Mouse (Mus musculus): ENCODE measurements around the gene Rpl10a. TPM values are rescaled to one million over a fixed set of nuclear protein-coding genes. Genes with fewer than 3 reads are reported as not detected.
"Not testable (repeated sequence)": the region's sequence is repeated elsewhere in the genome, so short reads cannot be mapped to it uniquely, and the experiment has no call there.

Gene Rpl10a
- total RNA-seq, 2 experiments from 2014 or later, result 364 to 390 TPM

DNA sequence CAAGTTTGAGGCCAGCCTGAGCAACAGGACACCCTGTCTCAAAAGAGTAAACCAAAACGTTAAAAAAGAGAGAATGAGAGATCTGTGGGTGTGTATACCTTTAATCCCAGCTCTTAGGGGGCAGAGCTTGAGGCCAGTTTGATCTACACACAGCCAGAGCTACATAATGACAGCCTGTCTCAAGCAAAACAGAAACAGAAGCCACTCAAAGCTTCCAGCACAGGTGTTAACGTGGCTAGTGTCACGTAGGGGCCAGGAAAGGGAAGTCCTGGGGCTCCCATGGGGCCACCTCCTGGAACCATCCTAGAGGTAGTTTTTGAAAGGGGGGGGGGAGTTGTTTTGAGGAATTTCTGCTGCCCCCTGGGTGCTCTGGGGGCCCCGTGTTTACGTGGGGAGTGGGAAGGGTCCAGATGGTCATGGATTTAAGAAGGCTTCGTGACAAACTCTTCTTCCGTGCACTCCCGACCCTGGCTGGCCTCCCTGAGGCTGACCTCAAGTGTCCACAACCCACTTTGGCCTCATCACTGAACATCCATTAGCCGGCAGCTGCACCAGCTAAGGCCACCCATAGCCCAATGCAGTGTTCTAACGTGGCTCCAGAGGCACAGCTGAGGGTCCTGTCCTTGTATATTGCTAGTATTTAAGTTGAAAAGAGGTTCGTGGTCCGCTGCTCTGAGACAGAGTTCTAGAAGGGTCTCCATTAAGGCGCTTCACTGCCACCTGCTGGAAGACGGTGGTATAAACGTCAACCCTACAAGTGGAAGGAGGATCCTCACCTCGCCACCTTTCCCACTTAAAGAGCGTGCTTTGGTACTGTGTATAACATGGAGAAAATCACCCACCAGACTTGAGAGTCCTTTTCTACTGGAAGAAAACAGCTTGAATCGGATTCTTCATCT is 19.7 kb upstream of the Rpl10a start:
- peak; percentile 61 for DNase-seq

DNA sequence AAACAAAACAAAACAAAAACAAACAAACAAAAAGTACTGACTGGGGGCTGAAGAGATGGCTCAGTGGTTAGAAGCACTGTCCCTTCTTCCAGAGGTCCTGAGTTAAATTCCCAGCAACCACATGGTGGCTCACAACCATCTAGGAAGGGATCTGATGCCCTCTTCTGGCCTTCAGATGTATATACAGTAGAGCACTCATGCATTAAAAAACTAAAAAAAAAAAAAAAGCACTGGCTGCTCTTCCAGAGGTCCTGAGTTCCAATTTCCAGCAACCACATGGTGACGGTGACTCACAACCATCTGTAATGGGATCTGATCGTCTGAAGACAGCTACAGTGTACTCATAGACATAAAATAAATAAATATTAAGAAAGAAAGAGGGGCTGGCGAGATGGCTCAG is 17.4 kb upstream of the Rpl10a start:
- no peak for DNase-seq

DNA sequence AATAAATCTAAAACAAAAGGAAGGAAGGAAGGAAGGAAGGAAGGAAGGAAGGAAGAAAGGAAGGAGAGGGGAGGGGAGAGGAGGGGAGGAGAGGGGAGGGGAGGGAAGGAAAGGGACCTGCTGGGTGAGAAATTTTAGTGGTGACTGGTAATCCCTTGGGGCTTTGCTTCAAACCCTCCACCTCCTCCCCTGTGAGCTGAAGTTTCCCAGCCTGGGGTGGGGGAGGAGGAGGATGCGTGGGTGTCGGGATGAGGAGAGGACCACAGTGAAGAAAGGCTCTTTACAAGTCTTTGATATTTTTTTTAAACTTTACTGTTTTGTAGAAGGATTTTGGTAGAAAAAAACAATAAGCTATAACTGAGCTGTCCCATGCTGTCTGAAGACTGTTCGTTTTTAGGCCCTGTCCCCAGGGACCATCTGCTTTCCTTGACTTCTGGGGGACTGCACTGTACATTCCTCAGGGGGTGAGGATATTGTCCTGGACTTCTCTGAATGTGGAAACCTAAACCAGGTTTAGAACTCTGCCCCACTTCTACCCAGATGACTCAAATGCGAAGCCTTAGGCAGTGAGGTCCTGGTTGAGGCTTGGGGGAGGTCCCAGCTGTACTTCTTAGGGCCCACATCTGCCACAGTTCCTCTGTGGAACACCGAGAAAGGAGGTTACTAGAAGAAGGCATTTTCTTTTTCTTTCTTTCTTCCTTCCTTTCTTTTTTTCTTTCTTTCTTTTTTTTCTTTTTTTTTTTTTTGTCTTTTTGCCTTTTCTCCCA is 16.7 kb upstream of the Rpl10a start:
- no peak for DNase-seq

DNA sequence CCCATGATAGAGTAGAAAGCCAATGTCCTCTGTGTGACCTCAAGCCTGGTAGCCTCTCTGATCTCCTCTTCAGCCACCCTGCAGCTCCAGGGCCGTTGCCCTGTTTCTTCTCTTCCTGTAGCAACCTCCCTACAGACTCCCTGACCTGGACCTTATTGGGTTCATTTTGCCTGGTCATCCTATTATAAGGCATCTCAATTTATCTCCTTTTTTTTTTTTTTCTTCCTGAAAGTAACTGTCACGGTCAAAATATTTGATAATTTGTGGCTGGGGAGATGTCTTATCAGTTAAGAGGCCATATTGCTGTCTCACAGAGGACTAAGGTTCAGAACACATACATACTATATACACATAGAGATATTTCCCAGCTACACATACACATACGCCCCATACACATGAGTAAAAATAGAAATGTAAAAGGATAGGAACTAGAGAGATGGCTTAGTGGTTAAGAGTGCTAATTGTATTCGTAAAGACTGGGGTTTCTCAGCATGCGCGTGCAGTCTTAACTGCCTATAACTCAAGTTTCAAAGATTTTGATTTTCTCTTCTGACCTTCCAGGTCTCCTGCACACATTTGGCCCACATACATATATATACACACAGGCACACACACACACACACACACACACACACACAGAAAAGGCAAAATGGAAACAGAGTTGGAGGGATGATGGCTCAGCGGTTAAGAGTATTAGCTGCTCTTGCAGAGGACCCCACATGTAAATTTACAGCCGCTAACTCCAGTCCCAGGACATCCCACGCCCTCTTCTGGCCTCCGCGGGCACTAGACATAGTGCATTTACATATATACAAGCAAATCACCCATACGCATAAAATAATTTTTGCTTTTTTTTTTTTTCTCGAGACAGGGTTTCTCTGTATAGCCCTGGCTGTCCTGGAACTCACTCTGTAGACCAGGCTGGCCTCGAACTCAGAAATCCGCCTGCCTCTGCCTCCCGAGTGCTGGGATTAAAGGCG is 15.7 kb upstream of the Rpl10a start:
- no peak for DNase-seq

GRCm38 (mm10) chr17:28313212-28313879 is 14.9 kb upstream of the Rpl10a start, which contains the start of gene Fance:
TSS of gene Fance (plus strand) at chr17:28313519.
- peak; percentile 97 for DNase-seq

GRCm38 (mm10) chr17:28313880-28314225 is 14.4 kb upstream of the Rpl10a start:
- no peak for DNase-seq

GRCm38 (mm10) chr17:28315611-28316160 is 12.6 kb upstream of the Rpl10a start:
- DNase-seq, result no peak

- DNase-seq, result no peak
These were observed 11.8 kb upstream of the Rpl10a start for GRCm38 (mm10) chr17:28316476-28316875.

DNA sequence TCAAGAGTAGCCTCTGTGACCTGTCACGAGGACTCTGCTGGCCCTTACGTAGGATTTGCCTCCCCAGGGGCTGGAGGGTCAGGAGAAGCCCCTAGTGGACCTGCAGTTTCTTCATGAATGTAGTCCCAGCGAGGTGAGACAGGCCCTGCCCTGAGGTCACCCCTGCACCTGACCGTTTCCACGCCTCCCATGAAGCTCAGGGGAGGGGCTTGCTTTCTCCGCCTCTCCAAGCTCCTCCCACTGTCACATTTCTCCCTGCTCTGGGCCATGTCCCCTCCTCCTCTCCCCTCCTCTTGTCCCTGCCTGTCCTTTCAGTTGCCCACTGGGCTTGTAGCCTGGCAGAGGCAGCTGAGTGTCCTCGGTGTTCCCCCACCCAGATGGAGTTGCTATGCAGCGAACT is 11.2 kb upstream of the Rpl10a start:
- no peak for DNase-seq

DNA sequence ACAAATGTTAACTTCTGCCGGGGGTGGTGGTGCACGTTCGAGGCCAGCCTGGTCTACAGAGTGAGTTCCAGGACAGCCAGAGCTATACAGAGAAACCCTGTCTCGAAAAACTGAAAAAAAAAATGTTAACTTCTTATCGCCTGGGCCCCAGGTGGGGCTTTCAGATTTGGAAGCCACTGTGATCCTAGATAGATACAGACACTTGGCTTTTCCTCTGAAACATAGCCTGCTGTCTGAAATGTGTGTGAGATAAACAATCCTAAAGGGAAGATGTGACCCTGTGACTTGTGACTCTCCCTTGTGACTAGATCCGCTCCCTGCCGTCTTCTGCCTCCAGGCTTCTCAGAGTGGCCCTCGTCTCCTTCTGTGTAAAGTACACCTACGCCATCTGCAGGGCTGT is 10.5 kb upstream of the Rpl10a start:
- no peak for DNase-seq

DNA sequence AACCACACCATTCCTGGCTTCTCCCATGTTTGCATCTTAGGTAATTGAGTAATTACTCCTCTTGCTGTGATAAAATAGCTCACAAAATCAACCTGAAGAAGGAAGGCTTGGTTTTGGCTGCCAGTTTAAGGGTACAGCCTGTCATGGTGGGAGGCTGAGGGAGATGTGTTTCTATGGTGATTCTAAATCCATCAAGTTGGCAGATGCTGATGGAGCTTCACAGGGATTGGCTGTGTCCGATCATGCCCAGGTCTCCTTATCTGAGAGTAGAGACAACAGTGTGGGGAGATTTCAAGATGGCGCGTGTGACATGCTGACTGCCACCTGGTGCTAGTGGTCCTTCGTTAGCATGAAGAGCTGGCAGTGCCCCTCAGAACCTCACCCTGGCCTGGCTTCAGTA is 6.6 kb upstream of the Rpl10a start:
- DNase-seq, result no peak

DNA sequence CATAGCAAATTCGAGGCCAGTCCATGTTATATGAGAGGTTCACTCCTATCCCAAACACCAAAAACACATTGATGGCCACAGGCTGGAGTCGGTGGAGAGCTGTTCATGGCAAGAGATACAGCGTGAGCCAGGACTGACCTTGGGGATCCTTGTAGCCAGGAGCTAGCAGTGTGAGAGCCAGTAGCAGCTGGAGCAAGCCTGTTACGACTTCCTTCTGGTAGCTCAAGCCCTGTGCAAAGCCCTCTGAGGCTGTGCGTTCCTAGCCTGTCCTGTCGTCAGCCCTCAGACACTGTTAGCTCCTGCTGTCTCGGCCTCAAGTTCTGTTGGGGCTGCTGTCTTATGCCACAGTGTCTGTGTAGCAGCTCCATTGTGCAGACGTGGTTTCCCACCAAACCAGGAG is 4.5 kb upstream of the Rpl10a start:
- no peak for DNase-seq

GRCm38 (mm10) chr17:28324416-28324815 is 3.9 kb upstream of the Rpl10a start:
- DNase-seq, result not testable (repeated sequence)

DNA sequence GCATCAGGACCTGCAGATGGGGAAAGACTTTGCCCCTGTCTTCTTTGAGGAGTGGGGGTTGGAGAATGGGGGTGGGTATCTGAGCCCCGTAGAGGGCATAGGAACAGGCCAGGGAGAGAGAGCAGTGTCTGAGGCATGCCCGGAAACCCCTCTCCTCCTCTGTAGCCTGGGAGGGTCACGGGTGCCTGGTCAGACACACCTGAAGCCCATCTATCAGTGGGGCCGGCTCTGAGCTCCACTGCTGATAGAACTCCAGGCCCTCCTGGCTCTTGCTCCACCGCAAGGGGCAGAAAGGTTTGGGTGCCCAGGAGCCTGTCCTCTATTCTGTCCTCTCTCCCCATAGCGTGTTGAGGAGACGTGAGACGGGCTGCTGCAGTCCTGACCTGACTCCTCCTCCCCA is 2.5 kb upstream of the Rpl10a start:
- no peak for DNase-seq

GRCm38 (mm10) chr17:28326951-28327350 is 1.3 kb upstream of the Rpl10a start:
- no peak for DNase-seq

DNA sequence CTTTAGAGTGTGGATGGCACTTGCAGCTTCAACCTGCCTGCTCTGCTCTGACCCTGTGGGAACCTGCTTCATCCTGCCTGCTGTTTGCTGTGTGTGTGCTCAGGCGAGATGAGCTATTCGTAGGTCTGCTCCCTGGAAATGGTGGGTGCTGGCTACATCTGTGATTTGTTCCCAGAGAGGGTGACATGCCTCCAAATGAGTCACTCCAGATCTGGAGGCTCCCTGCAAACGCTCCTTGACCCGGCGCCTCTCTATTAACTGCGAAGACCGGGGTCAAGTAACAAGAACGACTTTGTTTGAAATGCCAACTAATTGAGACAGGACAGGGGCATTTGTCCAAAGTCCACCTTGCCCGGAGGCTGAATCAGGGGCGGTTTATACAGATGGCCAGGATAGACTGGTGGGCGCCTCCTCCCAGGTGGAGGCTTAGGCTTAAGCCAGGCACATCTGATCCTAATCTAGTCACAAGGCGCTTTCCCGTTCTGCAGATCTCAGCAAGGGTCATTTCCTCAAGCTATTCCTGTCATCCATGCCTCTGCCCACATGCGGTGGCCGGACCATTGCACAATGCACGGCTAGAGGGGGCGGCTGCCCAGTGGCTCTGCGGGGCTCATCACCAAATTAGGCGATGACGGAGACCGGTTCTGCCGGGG is 472 bp upstream of the Rpl10a start:
- DNase-seq, result no peak

- no peak for DNase-seq
These were observed 675 bp downstream of the Rpl10a start for GRCm38 (mm10) chr17:28328946-28329345.

DNA sequence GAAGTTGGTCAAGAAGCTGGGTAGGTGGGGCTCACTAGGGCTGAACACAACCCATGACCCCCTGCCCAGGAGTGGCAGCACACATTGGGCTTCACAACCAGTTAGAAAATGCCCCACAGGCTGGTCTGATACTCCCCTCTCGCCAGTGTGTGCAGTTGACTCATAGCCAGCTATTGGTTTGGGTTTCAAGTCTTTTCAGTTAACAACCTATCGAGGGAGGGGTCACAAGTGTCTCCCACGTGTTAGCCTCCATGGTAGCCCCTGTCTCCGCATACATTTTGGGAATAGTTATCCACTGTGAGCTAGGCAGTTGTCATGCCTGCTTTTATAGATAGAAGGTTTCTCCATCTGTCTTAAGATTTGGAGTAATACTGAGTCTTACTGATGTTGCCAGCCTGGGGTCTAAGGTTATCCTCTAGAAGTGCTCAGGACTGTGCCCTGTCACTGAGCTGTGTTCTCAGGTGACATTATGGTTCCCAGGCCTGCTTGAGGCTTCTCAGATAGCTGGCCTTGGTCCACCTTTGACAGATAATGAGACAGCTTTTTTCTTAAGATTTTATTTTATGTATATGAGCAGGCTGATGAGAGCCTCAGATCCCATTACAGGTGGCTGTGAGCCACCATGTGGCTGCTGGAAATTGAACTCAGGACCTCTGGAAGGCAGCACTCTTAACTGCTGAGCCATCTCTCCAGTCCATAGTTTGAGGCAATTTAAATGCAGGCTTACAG is 1.4 kb downstream of the Rpl10a start:
- no peak for DNase-seq

GRCm38 (mm10) chr17:28330232-28330546 is 1.9 kb downstream of the Rpl10a start:
- DNase-seq, result no peak

- DNase-seq, result not testable (repeated sequence)
These were observed 2.3 kb downstream of the Rpl10a start for GRCm38 (mm10) chr17:28330590-28330989.
